ENCODE assay signal across 12 mouse cellular contexts in genomic region chr10:21982303-21982702, GRCm38 (mm10).
"Had no signal": no experiment of that assay in that cellular context is flagged by ENCODE, and none has a peak within 500 bp of the region (broad histone marks: within the 10 kb centered on the region; RNA-seq: fewer than 3 reads in every experiment).

No protein-coding gene starts in this region.

- H3K9me3 ChIP-seq: liver, embryonic 15.5 days; midbrain, embryonic 13.5 days; neural tube, embryonic 15.5 days had no signal

- H3K36me3 ChIP-seq: liver, embryonic 15.5 days; midbrain, embryonic 13.5 days; neural tube, embryonic 15.5 days had no signal

- H3K27ac ChIP-seq: liver, embryonic 15.5 days; midbrain, embryonic 13.5 days; neural tube, embryonic 15.5 days had no signal

- H3K4me3 ChIP-seq: liver, embryonic 15.5 days; midbrain, embryonic 13.5 days; neural tube, embryonic 15.5 days had no signal

- ATAC-seq: lung, postnatal 0 days; midbrain, embryonic 13.5 days had no signal

- DNase-seq: kidney, postnatal 10 days; kidney, postnatal 4 days; left cerebral cortex, postnatal 4 days; lung, adult 2 months; lung, postnatal 36 days; retina, postnatal 1 day; right cerebral cortex, postnatal 4 days; spleen, adult 18-20 months had no signal

- H3K27me3 ChIP-seq: liver, embryonic 15.5 days; midbrain, embryonic 13.5 days; neural tube, embryonic 15.5 days had no signal

- H3K4me1 ChIP-seq: liver, embryonic 15.5 days; midbrain, embryonic 13.5 days; neural tube, embryonic 15.5 days had no signal
